Mouse (Mus musculus): ENCODE results near the gene Pdzd3. TPM values are rescaled to one million over a fixed set of nuclear protein-coding genes. Genes with fewer than 3 reads are reported as not detected.

Pdzd3 gene
- polyA plus RNA-seq, 1 experiment from 2014 or later, result 0.61 TPM

DNA sequence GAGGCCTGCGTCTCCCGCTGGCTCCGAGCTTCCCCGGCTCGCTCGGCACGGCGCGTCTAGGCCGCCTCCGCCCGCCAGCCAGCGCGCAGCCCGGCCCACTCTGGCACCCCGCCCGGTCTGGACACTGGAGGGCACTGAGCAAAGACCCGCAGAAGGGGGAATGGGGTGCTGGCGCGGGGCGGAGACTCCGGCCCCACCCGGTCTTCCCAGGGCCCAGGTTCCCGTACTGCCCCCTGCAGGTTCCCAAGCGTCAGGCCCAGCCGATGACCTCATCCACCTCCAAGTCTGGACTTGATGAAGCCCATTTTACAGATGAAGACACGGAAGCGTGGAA, 16.7 kb upstream of the Pdzd3 start:
- Histone ChIP-seq H3K4me2 (replicated peaks) (peak overlapping the region; percentile 76), H3K4me3 (peak overlapping the region; percentile 45), H3K9ac (replicated peaks) (peak overlapping the region; percentile 69), H3K4me1 (peaks cover 19% of the 10 kb centered on the region), H3K36me3 (no peaks in the 10 kb centered on the region), H3K27ac (replicated peaks) (peak overlapping the region; percentile 72), H3K9me3 (no peaks in the 10 kb centered on the region), H3K27me3 (no peaks in the 10 kb centered on the region)
- ATAC-seq (replicated peaks), result peak; percentile 86
- 5% methylated on average over 27 of the region's 28 CpGs for WGBS

GRCm38 (mm10) chr9:44267319-44268026, 16.2 kb upstream of the Pdzd3 start:
- H3K9me3 ChIP-seq, result no peaks in the 10 kb centered on the region
- H3K9ac ChIP-seq (replicated peaks), result peak overlapping the region; percentile 69
- no peaks in the 10 kb centered on the region for H3K36me3 ChIP-seq
- peak; percentile 45 for ATAC-seq (replicated peaks)
- peaks cover 19% of the 10 kb centered on the region for H3K4me1 ChIP-seq
- H3K27ac ChIP-seq (replicated peaks), result peak overlapping the region; percentile 72
- H3K27me3 ChIP-seq, result no peaks in the 10 kb centered on the region
- WGBS, result 5% methylated on average over 22 of the region's 23 CpGs
- H3K4me3 ChIP-seq, result peak overlapping the region; percentile 45
- peak overlapping the region; percentile 76 for H3K4me2 ChIP-seq (replicated peaks)

- 50% methylated on average over 8 of the region's 8 CpGs for WGBS
These were observed 15.4 kb upstream of the Pdzd3 start for GRCm38 (mm10) chr9:44266478-44267226.

DNA sequence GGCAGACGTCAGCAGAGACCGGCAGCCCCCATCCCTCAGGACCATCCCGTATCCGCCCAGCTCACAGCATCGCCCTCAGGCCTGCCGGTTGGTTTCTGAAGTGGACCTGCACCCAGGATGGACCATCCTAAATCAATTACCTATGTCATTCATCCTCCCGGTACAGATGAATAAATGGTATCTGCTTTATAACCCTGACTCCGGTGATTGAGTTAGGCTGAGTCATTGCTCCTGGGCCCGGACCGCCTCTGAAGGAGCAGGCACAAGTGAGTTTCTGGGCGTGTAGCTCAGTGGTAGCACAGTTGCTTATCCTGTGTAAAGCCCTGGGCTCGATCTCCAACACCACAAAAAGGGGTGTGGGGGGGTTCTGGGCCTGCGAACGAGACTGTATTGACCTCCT, 10.1 kb upstream of the Pdzd3 start:
- no peak overlapping the region for H3K4me3 ChIP-seq
- ATAC-seq (replicated peaks), result no peak
- no peaks in the 10 kb centered on the region; the same call in 1 of the 2 replicates for H3K4me1 ChIP-seq
- H3K4me2 ChIP-seq (replicated peaks), result no peak overlapping the region
- 87% methylated on average over 14 of the region's 14 CpGs for whole genome bisulfite sequencing
- no peaks in the 10 kb centered on the region for H3K9me3 ChIP-seq
- no peak overlapping the region for H3K9ac ChIP-seq (replicated peaks)
- H3K27me3 ChIP-seq, result no peaks in the 10 kb centered on the region
- no peak overlapping the region for H3K27ac ChIP-seq (replicated peaks)
- H3K36me3 ChIP-seq, result no peaks in the 10 kb centered on the region

More at GRCm38 (mm10) chr9:44266478-44267226, 15.4 kb upstream of the Pdzd3 start:
- Histone ChIP-seq H3K27ac (replicated peaks) (peak overlapping the region; percentile 27), H3K27me3 (no peaks in the 10 kb centered on the region), H3K36me3 (no peaks in the 10 kb centered on the region), H3K4me1 (peaks cover 19% of the 10 kb centered on the region), H3K4me2 (replicated peaks) (peak overlapping the region; percentile 76; the same call in 1 of the 2 replicates), H3K9ac (replicated peaks) (no peak overlapping the region), H3K4me3 (no peak overlapping the region), H3K9me3 (no peaks in the 10 kb centered on the region)
- no peak for ATAC-seq (replicated peaks)

- no peaks in the 10 kb centered on the region for H3K36me3 ChIP-seq
- no peak overlapping the region for H3K4me3 ChIP-seq
- H3K9me3 ChIP-seq, result no peaks in the 10 kb centered on the region
- WGBS, result 78% methylated on average over 10 of the region's 10 CpGs
- H3K9ac ChIP-seq (replicated peaks), result no peak overlapping the region
- H3K27ac ChIP-seq (replicated peaks), result no peak overlapping the region
- peaks cover 15% of the 10 kb centered on the region for H3K4me1 ChIP-seq
- no peak overlapping the region for H3K4me2 ChIP-seq (replicated peaks)
- H3K27me3 ChIP-seq, result no peaks in the 10 kb centered on the region
- ATAC-seq (replicated peaks), result no peak
These were observed 7.7 kb upstream of the Pdzd3 start for GRCm38 (mm10) chr9:44259014-44259413.

- WGBS, result 74% methylated on average over 8 of the region's 8 CpGs
- Histone ChIP-seq H3K4me3 (no peak overlapping the region), H3K9me3 (no peaks in the 10 kb centered on the region), H3K4me2 (replicated peaks) (no peak overlapping the region), H3K9ac (replicated peaks) (no peak overlapping the region), H3K4me1 (peaks cover 25% of the 10 kb centered on the region), H3K27me3 (no peaks in the 10 kb centered on the region), H3K27ac (replicated peaks) (peak overlapping the region; percentile 77), H3K36me3 (no peaks in the 10 kb centered on the region)
- no peak; the same call in 1 of the 2 replicates for ATAC-seq (replicated peaks)
These were observed 4.9 kb upstream of the Pdzd3 start for GRCm38 (mm10) chr9:44256213-44256612.

DNA sequence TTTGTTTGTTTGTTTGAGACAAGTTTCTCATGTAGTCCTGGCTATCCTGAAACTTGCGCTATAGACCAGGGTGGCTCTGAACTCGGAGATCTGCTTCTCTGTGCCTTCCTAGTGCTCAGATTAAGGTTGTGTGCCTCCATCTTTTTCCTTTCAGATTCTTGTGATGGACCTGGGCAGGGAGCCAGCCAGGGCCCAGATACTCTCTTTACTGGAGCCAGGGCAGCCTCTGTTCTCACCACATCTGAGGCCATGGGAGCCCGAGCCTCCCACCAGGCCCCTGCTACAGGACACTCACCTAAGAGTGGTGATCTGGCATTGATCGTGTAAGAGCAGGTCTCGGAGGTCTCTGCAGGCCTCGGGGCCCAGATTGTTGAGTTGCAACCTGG, 3.9 kb upstream of the Pdzd3 start:
- ATAC-seq (replicated peaks), result peak; percentile 49
- H3K4me3 ChIP-seq, result no peak overlapping the region
- no peaks in the 10 kb centered on the region for H3K9me3 ChIP-seq
- WGBS, result 26% methylated on average over 6 of the region's 6 CpGs
- H3K9ac ChIP-seq (replicated peaks), result no peak overlapping the region
- H3K4me2 ChIP-seq (replicated peaks), result no peak overlapping the region
- no peaks in the 10 kb centered on the region for H3K36me3 ChIP-seq
- peak overlapping the region; percentile 77 for H3K27ac ChIP-seq (replicated peaks)
- peaks cover 31% of the 10 kb centered on the region for H3K4me1 ChIP-seq
- H3K27me3 ChIP-seq, result no peaks in the 10 kb centered on the region

- Histone ChIP-seq H3K4me2 (replicated peaks) (no peak overlapping the region), H3K27ac (replicated peaks) (peak overlapping the region; percentile 77), H3K4me1 (peaks cover 36% of the 10 kb centered on the region), H3K36me3 (no peaks in the 10 kb centered on the region), H3K27me3 (no peaks in the 10 kb centered on the region), H3K9ac (replicated peaks) (no peak overlapping the region), H3K9me3 (no peaks in the 10 kb centered on the region), H3K4me3 (no peak overlapping the region)
- 4% methylated on average over 5 of the region's 5 CpGs for WGBS
- ATAC-seq (replicated peaks), result peak; percentile 80
These were observed 3.4 kb upstream of the Pdzd3 start for GRCm38 (mm10) chr9:44254508-44255135.

GRCm38 (mm10) chr9:44253441-44253840, 2.2 kb upstream of the Pdzd3 start:
- H3K27ac ChIP-seq (replicated peaks), result peak overlapping the region; percentile 77
- no peak overlapping the region for H3K4me2 ChIP-seq (replicated peaks)
- H3K9ac ChIP-seq (replicated peaks), result no peak overlapping the region
- no peak for ATAC-seq (replicated peaks)
- H3K4me1 ChIP-seq, result peaks cover 37% of the 10 kb centered on the region
- no peak overlapping the region for H3K4me3 ChIP-seq
- no peaks in the 10 kb centered on the region for H3K27me3 ChIP-seq
- no peaks in the 10 kb centered on the region for H3K9me3 ChIP-seq
- H3K36me3 ChIP-seq, result no peaks in the 10 kb centered on the region
- WGBS, result 70% methylated on average over 6 of the region's 6 CpGs

- Histone ChIP-seq H3K27ac (replicated peaks) (0 out of 2 replicates have a peak overlapping the region, but pooled peaks have one; percentile 31), H3K27me3 (no peaks in the 10 kb centered on the region), H3K4me1 (peaks cover 36% of the 10 kb centered on the region), H3K4me3 (no peak overlapping the region), H3K9ac (replicated peaks) (no peak overlapping the region), H3K9me3 (no peaks in the 10 kb centered on the region), H3K4me2 (replicated peaks) (no peak overlapping the region), H3K36me3 (no peaks in the 10 kb centered on the region)
- ATAC-seq (replicated peaks), result no peak
- 32% methylated on average over 4 of the region's 4 CpGs for whole genome bisulfite sequencing
These were observed 826 bp downstream of the Pdzd3 start for GRCm38 (mm10) chr9:44250445-44250844.

GRCm38 (mm10) chr9:44249181-44250146, 1.8 kb downstream of the Pdzd3 start:
- WGBS, result 46% methylated on average over 26 of the region's 26 CpGs
- Histone ChIP-seq H3K27me3 (no peaks in the 10 kb centered on the region), H3K9ac (replicated peaks) (no peak overlapping the region), H3K36me3 (no peaks in the 10 kb centered on the region), H3K27ac (replicated peaks) (no peak overlapping the region), H3K4me1 (peaks cover 27% of the 10 kb centered on the region), H3K4me2 (replicated peaks) (no peak overlapping the region), H3K4me3 (no peak overlapping the region), H3K9me3 (no peaks in the 10 kb centered on the region)
- peak; percentile 64; the same call in 1 of the 2 replicates for ATAC-seq (replicated peaks)

Measured in forebrain, embryonic 15.5 days (tissue).